8 mouse cellular contexts compared by ENCODE assay signal in the genomic region with DNA sequence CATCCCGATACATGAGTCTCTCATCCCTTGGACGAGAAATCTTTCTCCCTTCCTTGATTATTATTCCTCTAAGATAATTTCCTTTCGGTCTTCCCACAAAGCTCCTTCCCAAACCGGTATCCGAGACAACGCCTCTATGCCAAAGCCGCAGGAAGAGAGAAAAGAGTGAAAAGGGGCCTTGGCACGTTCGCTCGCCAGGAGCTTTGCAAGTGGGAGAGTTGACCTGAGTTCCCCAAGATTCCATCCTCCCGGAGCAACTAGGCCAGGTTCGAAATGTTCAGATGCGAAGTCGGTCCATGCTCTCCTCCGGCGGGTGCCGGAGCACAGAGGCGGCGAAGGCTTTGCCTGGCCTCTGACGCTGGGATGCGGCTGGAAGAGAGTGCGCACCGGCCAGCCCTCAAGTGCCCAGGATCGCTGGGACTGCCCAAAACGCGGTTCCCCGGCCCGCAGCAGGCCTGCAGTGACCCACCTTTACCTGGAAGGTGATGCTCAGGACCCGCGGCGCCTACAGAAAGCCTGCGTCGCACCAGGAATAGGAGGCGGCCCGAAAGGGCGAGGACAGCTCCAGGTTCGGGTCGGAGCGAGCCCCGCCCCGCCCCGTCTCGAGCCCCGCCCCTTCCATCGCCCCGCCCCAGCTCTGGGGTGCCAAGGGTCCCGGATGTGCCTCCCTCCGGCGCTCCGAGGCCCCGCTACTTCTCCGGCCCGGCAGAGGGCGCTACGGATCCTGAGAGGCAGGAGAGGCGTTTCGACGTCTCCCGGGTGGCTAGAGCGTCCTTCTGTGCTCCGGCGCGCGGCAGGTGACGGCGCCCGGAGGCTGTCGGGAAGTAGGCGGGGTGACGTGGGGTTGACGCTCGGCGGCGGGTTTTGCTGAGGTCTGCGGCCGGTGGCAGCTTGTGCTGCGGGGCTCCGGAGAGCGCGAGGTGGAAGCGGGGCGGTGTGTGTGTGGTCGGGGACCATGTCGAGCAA. TPM values are rescaled to one million over a fixed set of nuclear protein-coding genes. Genes with fewer than 3 reads are reported as not detected.
DNase-seq lines count a peak whose midpoint lies in the region; ATAC-seq lines count a peak whose summit lies in the region.

A gene (minus strand): TSS at position 623 of the 966 bp plus-strand sequence.
A gene (plus strand): TSS at position 827 of the 966 bp plus-strand sequence.

- peak within 1 kb of the TSS; percentile 80 for H3K4me3 ChIP-seq in hindbrain, embryonic 11.5 days (ENCODE audit: low read depth, low read length)

- no peaks in the 10 kb centered on the region for H3K4me1 ChIP-seq in hindbrain, embryonic 11.5 days (replicated peaks; ENCODE audit: control insufficient read depth, insufficient read depth, low read length)

- H3K9me3 ChIP-seq in hindbrain, embryonic 11.5 days (ENCODE audit: control insufficient read depth, low read length) = no peaks in the 10 kb centered on the region

- peak; percentile 91 for ATAC-seq in frontal cortex, adult (ENCODE audit: low TSS enrichment)
- ATAC-seq in hindbrain, embryonic 11.5 days (ENCODE audit: low FRiP score) = peak; percentile 98

- peak; percentile 98 for DNase-seq in MN1 (ENCODE audit: low spot score)
- peak; percentile 98 for DNase-seq in cerebellum, adult 9-10 months
- DNase-seq in hindbrain, embryonic 11.5 days (ENCODE audit: low spot score) = peak; percentile 99
- peak; percentile 99 for DNase-seq in layer of hippocampus, postnatal 10 days (ENCODE audit: low spot score in 2 of 2)
- peak; percentile 99 for DNase-seq in lung, postnatal 10 days
- peak; percentile 99 for DNase-seq in ovary, postnatal 36 days (ENCODE audit: low spot score)
- peak; percentile 99 for DNase-seq in thymus, postnatal 25 days

- WGBS in hindbrain, embryonic 11.5 days = under 1% methylated on average over 81 of the region's 84 CpGs

- H3K36me3 ChIP-seq in hindbrain, embryonic 11.5 days (ENCODE audit: control insufficient read depth, insufficient read depth, low read length) = no peaks in the 10 kb centered on the region

- H3K9ac ChIP-seq in hindbrain, embryonic 11.5 days (ENCODE audit: low read depth, low read length) = peak within 1 kb of the TSS; percentile 82

- peak within 1 kb of the TSS; percentile 75 for H3K4me2 ChIP-seq in hindbrain, embryonic 11.5 days (replicated peaks; ENCODE audit: low read depth, low read length)

- H3K27me3 ChIP-seq in hindbrain, embryonic 11.5 days (ENCODE audit: control insufficient read depth, insufficient read depth, low read length) = no peaks in the 10 kb centered on the region

- H3K27ac ChIP-seq in hindbrain, embryonic 11.5 days (ENCODE audit: low read depth, low read length) = peak within 1 kb of the TSS; percentile 58

RNA-seq across cellular contexts. Expression of the first gene that starts in this region (rescaled TPM):
- polyA plus RNA-seq in hindbrain, embryonic 11.5 days (2014; fragmentation: Nextera tagmentation; extraction: Ambion mirVana) = 37.5 and 41.0 TPM in 2 replicates
- total RNA-seq in layer of hippocampus, postnatal 10 days (2021) = 10 to 100 TPM; 31.9 to 32.2 TPM

RNA-seq across cellular contexts. Expression of the second gene that starts in this region (rescaled TPM):
- 74.6 and 74.9 TPM in 2 replicates for polyA plus RNA-seq in hindbrain, embryonic 11.5 days (2014; fragmentation: Nextera tagmentation; extraction: Ambion mirVana)
- 10 to 100 TPM; 33.0 to 37.4 TPM for total RNA-seq in layer of hippocampus, postnatal 10 days (2021)

Comparison
In these comparisons a context has a peak if more than half of its experiments do, and no peak if none do; other contexts are left out.
1. Peak in every context shown above with its lines: DNase-seq, ATAC-seq, H3K4me3 ChIP-seq and H3K27ac ChIP-seq.